Mouse (Mus musculus) midbrain, embryonic 13.5 days (tissue): ENCODE data around the gene Cdh10. TPM values are rescaled to one million over a fixed set of nuclear protein-coding genes. Genes with fewer than 3 reads are reported as not detected.

ENCODE experiments used
- ATAC-seq: fragments of 200-750 bp; cut with Nextera tagmentation; 2 replicates; pipeline ENCODE4 v1.8.0; 2017; ENCODE audit warnings: mild to moderate bottlenecking, moderate TSS enrichment, moderate library complexity
- H3K27ac ChIP-seq: fragments of 300-500 bp; sonication (generic); 2 replicates; pipeline ENCODE4 v1.5.1; 2015; ENCODE audit warnings: inconsistent platforms, mild to moderate bottlenecking, moderate library complexity
- H3K27me3 ChIP-seq: fragments of 300-500 bp; sonication (generic); 2 replicates; pipeline ENCODE4 v1.6.1; 2015; ENCODE audit warnings: mild to moderate bottlenecking, inconsistent platforms
- H3K36me3 ChIP-seq: fragments of 300-500 bp; sonication (generic); 2 replicates; pipeline ENCODE4 v1.6.1; 2015; ENCODE audit warnings: mild to moderate bottlenecking, inconsistent platforms
- H3K4me1 ChIP-seq: fragments of 300-500 bp; sonication (generic); replicated peaks from 2 replicates; pipeline ENCODE4 v1.6.1; 2015; ENCODE audit warnings: inconsistent platforms
- H3K4me2 ChIP-seq: fragments of 300-500 bp; sonication (generic); replicated peaks from 2 replicates; pipeline ENCODE4 v1.6.1; 2015; ENCODE audit warnings: moderate library complexity, mild to moderate bottlenecking, inconsistent platforms
- H3K4me3 ChIP-seq: fragments of 300-500 bp; sonication (generic); replicated peaks from 2 replicates; pipeline ENCODE4 v1.5.1; 2015; ENCODE audit warnings: mild to moderate bottlenecking, inconsistent platforms
- H3K9ac ChIP-seq: fragments of 300-500 bp; sonication (generic); replicated peaks from 2 replicates; pipeline ENCODE4 v1.6.1; 2015; ENCODE audit warnings: mild to moderate bottlenecking, inconsistent platforms
- H3K9me3 ChIP-seq: fragments of 300-500 bp; sonication (generic); 2 replicates; pipeline ENCODE4 v1.6.1; 2016; ENCODE audit warnings: mild to moderate bottlenecking, inconsistent platforms
- WGBS: fragments of 180-500 bp; shearing (Covaris S2); methylation state at CpG from one replicate; pipeline ENCODE4 v1.1.7; 2015; 5-methylcytosine and 5-hydroxymethylcytosine counted together
- polyA plus RNA-seq: library from polyadenylated mRNA; unstranded; fragments of >200 nt; fragmentation: Nextera tagmentation; extraction: Ambion mirVana; gene quantifications from 2 replicates; pipeline ENCODE4 v1.2.1, GENCODE M21; 2015

Cdh10 gene
- polyA plus RNA-seq, 1 experiment from 2014 or later = 13.1 TPM

- no peak for ATAC-seq
- Histone ChIP-seq H3K27me3 (no peaks in the 10 kb centered on the region), H3K9me3 (no peaks in the 10 kb centered on the region), H3K4me2 (no peak overlapping the region), H3K9ac (no peak overlapping the region), H3K36me3 (no peaks in the 10 kb centered on the region), H3K27ac (no peak overlapping the region), H3K4me1 (peaks cover 4% of the 10 kb centered on the region; the same call in 1 of the 2 replicates), H3K4me3 (no peak overlapping the region)
- 59% methylated on average over 5 of the region's 5 CpGs for WGBS
Measured at GRCm38 (mm10) chr15:18881467-18881866, 62.7 kb downstream of the Cdh10 start.

- H3K27ac ChIP-seq = no peak overlapping the region
- no peak for ATAC-seq
- no peak overlapping the region for H3K9ac ChIP-seq
- H3K36me3 ChIP-seq = no peaks in the 10 kb centered on the region
- H3K4me3 ChIP-seq = no peak overlapping the region
- 90% methylated on average over 2 of the region's 2 CpGs for WGBS
- H3K27me3 ChIP-seq = no peaks in the 10 kb centered on the region
- no peaks in the 10 kb centered on the region for H3K9me3 ChIP-seq
- no peak overlapping the region for H3K4me2 ChIP-seq
- H3K4me1 ChIP-seq = no peaks in the 10 kb centered on the region
Measured at GRCm38 (mm10) chr15:18886673-18887072, 67.9 kb downstream of the Cdh10 start.

GRCm38 (mm10) chr15:18888912-18889311, 70.2 kb downstream of the Cdh10 start:
- no peak for ATAC-seq
- Histone ChIP-seq H3K9me3 (no peaks in the 10 kb centered on the region), H3K4me2 (no peak overlapping the region), H3K9ac (no peak overlapping the region), H3K36me3 (no peaks in the 10 kb centered on the region), H3K27me3 (no peaks in the 10 kb centered on the region), H3K27ac (no peak overlapping the region), H3K4me3 (no peak overlapping the region), H3K4me1 (no peaks in the 10 kb centered on the region)
- whole genome bisulfite sequencing = 76% methylated on average over 2 of the region's 2 CpGs

- Histone ChIP-seq H3K9ac (no peak overlapping the region), H3K9me3 (no peaks in the 10 kb centered on the region), H3K27me3 (no peaks in the 10 kb centered on the region), H3K4me3 (no peak overlapping the region), H3K4me1 (no peaks in the 10 kb centered on the region), H3K36me3 (no peaks in the 10 kb centered on the region), H3K27ac (no peak overlapping the region), H3K4me2 (no peak overlapping the region)
- 87% methylated on average over 8 of the region's 8 CpGs for WGBS
- no peak for ATAC-seq
Measured at GRCm38 (mm10) chr15:18890358-18890757, 71.6 kb downstream of the Cdh10 start.

- ATAC-seq = no peak
- H3K27me3 ChIP-seq = no peaks in the 10 kb centered on the region
- H3K4me2 ChIP-seq = no peak overlapping the region
- H3K9ac ChIP-seq = no peak overlapping the region
- no peaks in the 10 kb centered on the region for H3K36me3 ChIP-seq
- no peak overlapping the region for H3K27ac ChIP-seq
- no peaks in the 10 kb centered on the region for H3K9me3 ChIP-seq
- no peak overlapping the region for H3K4me3 ChIP-seq
- no peaks in the 10 kb centered on the region for H3K4me1 ChIP-seq
Measured at GRCm38 (mm10) chr15:18900776-18901175, 82.0 kb downstream of the Cdh10 start.

- Histone ChIP-seq H3K9ac (no peak overlapping the region), H3K27ac (no peak overlapping the region), H3K4me3 (no peak overlapping the region), H3K9me3 (no peaks in the 10 kb centered on the region), H3K27me3 (no peaks in the 10 kb centered on the region), H3K4me1 (no peaks in the 10 kb centered on the region), H3K4me2 (no peak overlapping the region), H3K36me3 (no peaks in the 10 kb centered on the region)
- ATAC-seq = no peak
- 81% methylated on average over 2 of the region's 2 CpGs for WGBS
Measured at GRCm38 (mm10) chr15:18904131-18904530, 85.4 kb downstream of the Cdh10 start.

- Histone ChIP-seq H3K9me3 (no peaks in the 10 kb centered on the region), H3K4me3 (no peak overlapping the region), H3K4me1 (no peaks in the 10 kb centered on the region), H3K27me3 (no peaks in the 10 kb centered on the region), H3K27ac (no peak overlapping the region), H3K4me2 (no peak overlapping the region), H3K9ac (no peak overlapping the region), H3K36me3 (no peaks in the 10 kb centered on the region)
- 95% methylated on average over 4 of the region's 4 CpGs for whole genome bisulfite sequencing
- ATAC-seq = no peak
Measured at GRCm38 (mm10) chr15:18910612-18911011, 91.9 kb downstream of the Cdh10 start.

- 98% methylated on average over 1 of the region's 1 CpGs for WGBS
Measured at GRCm38 (mm10) chr15:18925392-18926117, 106.8 kb downstream of the Cdh10 start.

GRCm38 (mm10) chr15:18926964-18927363, 108.2 kb downstream of the Cdh10 start:
- H3K36me3 ChIP-seq = no peaks in the 10 kb centered on the region
- no peak overlapping the region for H3K9ac ChIP-seq
- no peaks in the 10 kb centered on the region for H3K27me3 ChIP-seq
- ATAC-seq = no peak
- no peaks in the 10 kb centered on the region for H3K9me3 ChIP-seq
- no peak overlapping the region for H3K27ac ChIP-seq
- H3K4me1 ChIP-seq = no peaks in the 10 kb centered on the region
- no peak overlapping the region for H3K4me2 ChIP-seq
- 86% methylated on average over 2 of the region's 2 CpGs for WGBS
- no peak overlapping the region for H3K4me3 ChIP-seq

More at GRCm38 (mm10) chr15:18925392-18926117, 106.8 kb downstream of the Cdh10 start:
- no peak overlapping the region for H3K27ac ChIP-seq
- H3K36me3 ChIP-seq = no peaks in the 10 kb centered on the region
- H3K4me1 ChIP-seq = no peaks in the 10 kb centered on the region
- H3K9ac ChIP-seq = no peak overlapping the region
- ATAC-seq = no peak
- H3K27me3 ChIP-seq = no peaks in the 10 kb centered on the region
- H3K4me2 ChIP-seq = no peak overlapping the region
- H3K9me3 ChIP-seq = no peaks in the 10 kb centered on the region
- H3K4me3 ChIP-seq = no peak overlapping the region

- no peaks in the 10 kb centered on the region for H3K36me3 ChIP-seq
- H3K4me3 ChIP-seq = no peak overlapping the region
- H3K27ac ChIP-seq = no peak overlapping the region
- no peak overlapping the region for H3K4me2 ChIP-seq
- no peaks in the 10 kb centered on the region for H3K9me3 ChIP-seq
- 90% methylated on average over 3 of the region's 3 CpGs for WGBS
- no peaks in the 10 kb centered on the region for H3K4me1 ChIP-seq
- no peak overlapping the region for H3K9ac ChIP-seq
- no peaks in the 10 kb centered on the region for H3K27me3 ChIP-seq
- no peak for ATAC-seq
Measured at GRCm38 (mm10) chr15:18952266-18952665, 133.5 kb downstream of the Cdh10 start.

- Histone ChIP-seq H3K27ac (no peak overlapping the region; the same call in 1 of the 2 replicates), H3K4me3 (no peak overlapping the region), H3K9ac (no peak overlapping the region), H3K9me3 (no peaks in the 10 kb centered on the region), H3K4me1 (no peaks in the 10 kb centered on the region), H3K27me3 (no peaks in the 10 kb centered on the region), H3K36me3 (no peaks in the 10 kb centered on the region), H3K4me2 (no peak overlapping the region)
- WGBS = 71% methylated on average over 5 of the region's 5 CpGs
- ATAC-seq = no peak
Measured at GRCm38 (mm10) chr15:18975041-18975440, 156.3 kb downstream of the Cdh10 start.

GRCm38 (mm10) chr15:18984891-18985290, 166.1 kb downstream of the Cdh10 start:
- Histone ChIP-seq H3K9ac (no peak overlapping the region), H3K4me2 (no peak overlapping the region), H3K4me1 (no peaks in the 10 kb centered on the region), H3K27ac (no peak overlapping the region), H3K36me3 (no peaks in the 10 kb centered on the region), H3K9me3 (no peaks in the 10 kb centered on the region), H3K27me3 (no peaks in the 10 kb centered on the region), H3K4me3 (no peak overlapping the region)
- WGBS = 86% methylated on average over 3 of the region's 3 CpGs
- no peak for ATAC-seq

- no peaks in the 10 kb centered on the region for H3K27me3 ChIP-seq
- no peak overlapping the region for H3K4me3 ChIP-seq
- no peak overlapping the region for H3K4me2 ChIP-seq
- H3K9ac ChIP-seq = no peak overlapping the region
- no peaks in the 10 kb centered on the region for H3K4me1 ChIP-seq
- H3K36me3 ChIP-seq = no peaks in the 10 kb centered on the region
- 62% methylated on average over 1 of the region's 1 CpGs for WGBS
- H3K27ac ChIP-seq = no peak overlapping the region
- no peak for ATAC-seq
- H3K9me3 ChIP-seq = no peaks in the 10 kb centered on the region
Measured at GRCm38 (mm10) chr15:18987671-18988070, 168.9 kb downstream of the Cdh10 start.
